Mouse (Mus musculus): Measurements from ENCODE around the gene AA986860.

The AA986860 gene

GRCm38 (mm10) chr1:130734852-130735251, 3.1 kb downstream of the AA986860 start:
- no peak for DNase-seq (ENCODE audit: low spot score)

- no peak for DNase-seq (ENCODE audit: low spot score)
These were observed 5.7 kb downstream of the AA986860 start for GRCm38 (mm10) chr1:130737411-130737881.

- DNase-seq (ENCODE audit: low spot score) = no peak
These were observed 6.1 kb downstream of the AA986860 start for GRCm38 (mm10) chr1:130737916-130738315.

GRCm38 (mm10) chr1:130738551-130739106, 6.9 kb downstream of the AA986860 start:
- no peak for DNase-seq (ENCODE audit: low spot score)

- DNase-seq (ENCODE audit: low spot score) = no peak
These were observed 7.9 kb downstream of the AA986860 start for GRCm38 (mm10) chr1:130739636-130740035.

GRCm38 (mm10) chr1:130740227-130740648, 8.5 kb downstream of the AA986860 start:
- DNase-seq (ENCODE audit: low spot score) = no peak

- no peak for DNase-seq (ENCODE audit: low spot score)
These were observed 9.3 kb downstream of the AA986860 start for GRCm38 (mm10) chr1:130740781-130741720.

- no peak for DNase-seq (ENCODE audit: low spot score)
These were observed 10.4 kb downstream of the AA986860 start for GRCm38 (mm10) chr1:130742201-130742600.

GRCm38 (mm10) chr1:130743775-130744174, 12.0 kb downstream of the AA986860 start:
- DNase-seq (ENCODE audit: low spot score) = no peak

GRCm38 (mm10) chr1:130744217-130744616, 12.4 kb downstream of the AA986860 start:
- DNase-seq (ENCODE audit: low spot score) = no peak

- DNase-seq (ENCODE audit: low spot score) = no peak
These were observed 13.2 kb downstream of the AA986860 start for GRCm38 (mm10) chr1:130744961-130745360.

- no peak for DNase-seq (ENCODE audit: low spot score)
These were observed 13.8 kb downstream of the AA986860 start for GRCm38 (mm10) chr1:130745591-130745990.

- DNase-seq (ENCODE audit: low spot score) = no peak
These were observed 15.0 kb downstream of the AA986860 start for GRCm38 (mm10) chr1:130746819-130747218.

GRCm38 (mm10) chr1:130759689-130760088, 27.9 kb downstream of the AA986860 start:
- DNase-seq (ENCODE audit: low spot score) = no peak

- no peak for DNase-seq (ENCODE audit: low spot score)
These were observed 29.8 kb downstream of the AA986860 start for GRCm38 (mm10) chr1:130761597-130761996.

- DNase-seq (ENCODE audit: low spot score) = no peak
These were observed 30.4 kb downstream of the AA986860 start for GRCm38 (mm10) chr1:130762045-130762760.

GRCm38 (mm10) chr1:130764027-130764461, 32.3 kb downstream of the AA986860 start:
- no peak for DNase-seq (ENCODE audit: low spot score)

GRCm38 (mm10) chr1:130767066-130767465, 35.3 kb downstream of the AA986860 start:
- DNase-seq (ENCODE audit: low spot score) = no peak

GRCm38 (mm10) chr1:130769925-130770324, 38.1 kb downstream of the AA986860 start:
- no peak for DNase-seq (ENCODE audit: low spot score)

- no peak for DNase-seq (ENCODE audit: low spot score)
These were observed 38.7 kb downstream of the AA986860 start for GRCm38 (mm10) chr1:130770487-130770886.

GRCm38 (mm10) chr1:130770981-130771494, 39.3 kb downstream of the AA986860 start:
- DNase-seq (ENCODE audit: low spot score) = no peak

GRCm38 (mm10) chr1:130775234-130775633, 43.5 kb downstream of the AA986860 start:
- DNase-seq (ENCODE audit: low spot score) = no peak

Data from layer of hippocampus, adult 9-10 months (tissue).